In the genomic region with DNA sequence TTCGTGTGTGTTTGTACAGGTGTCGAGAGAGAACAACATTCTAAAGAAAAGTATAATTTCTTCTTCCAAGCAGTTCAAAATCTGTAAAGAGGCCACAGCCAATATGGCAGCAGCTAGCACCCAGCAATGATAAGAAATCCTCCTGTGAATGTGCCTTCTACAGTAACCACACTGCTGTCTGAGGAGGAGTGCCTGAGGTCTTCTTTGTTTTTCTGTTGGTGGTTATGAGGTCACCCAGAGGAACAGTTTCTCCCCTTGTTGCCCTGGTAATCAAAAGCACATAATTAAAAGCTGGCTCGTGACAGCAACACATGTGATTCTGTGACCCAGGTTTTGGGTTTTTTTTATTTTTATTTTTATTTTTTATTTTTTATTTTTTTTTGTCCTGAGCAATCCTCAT, we compare ENCODE assay signal across 14 mouse cellular contexts.
"Had no signal": no experiment of that assay in that cellular context is flagged by ENCODE, and none has a peak within 500 bp of the region (broad histone marks: within the 10 kb centered on the region; RNA-seq: fewer than 3 reads in every experiment).

No protein-coding gene starts in this region.

- H3K4me3 ChIP-seq: kidney, embryonic 15.5 days; limb, embryonic 12.5 days; liver, embryonic 13.5 days; midbrain, embryonic 10.5 days; neural tube, embryonic 13.5 days had no signal

- H3K27me3 ChIP-seq: kidney, embryonic 15.5 days; limb, embryonic 12.5 days; liver, embryonic 13.5 days; neural tube, embryonic 13.5 days had no signal

- H3K36me3 ChIP-seq: kidney, embryonic 15.5 days; limb, embryonic 12.5 days; liver, embryonic 13.5 days; midbrain, embryonic 10.5 days; neural tube, embryonic 13.5 days had no signal

- ATAC-seq: liver, postnatal 0 days had no signal

- H3K27ac ChIP-seq: kidney, embryonic 15.5 days; limb, embryonic 12.5 days; liver, embryonic 13.5 days; midbrain, embryonic 10.5 days; neural tube, embryonic 13.5 days had no signal

- H3K4me1 ChIP-seq: kidney, embryonic 15.5 days; limb, embryonic 12.5 days; liver, embryonic 13.5 days; neural tube, embryonic 13.5 days had no signal

- DNase-seq: kidney, adult 18-20 months; kidney, postnatal 14 days; layer of hippocampus, adult 9-11 months; layer of hippocampus, postnatal 36 days; liver; liver, embryonic 13.5 days; liver, postnatal 0 days; lung, postnatal 36 days; midbrain, embryonic 14.5 days; right cerebral cortex, postnatal 14 days had no signal
